Mouse (Mus musculus): ENCODE results near the gene Epb41l2. TPM values are rescaled to one million over a fixed set of nuclear protein-coding genes. Genes with fewer than 3 reads are reported as not detected.

Gene Epb41l2
- polyA plus RNA-seq, 1 experiment from 2014 or later, result 66.8 TPM

DNA sequence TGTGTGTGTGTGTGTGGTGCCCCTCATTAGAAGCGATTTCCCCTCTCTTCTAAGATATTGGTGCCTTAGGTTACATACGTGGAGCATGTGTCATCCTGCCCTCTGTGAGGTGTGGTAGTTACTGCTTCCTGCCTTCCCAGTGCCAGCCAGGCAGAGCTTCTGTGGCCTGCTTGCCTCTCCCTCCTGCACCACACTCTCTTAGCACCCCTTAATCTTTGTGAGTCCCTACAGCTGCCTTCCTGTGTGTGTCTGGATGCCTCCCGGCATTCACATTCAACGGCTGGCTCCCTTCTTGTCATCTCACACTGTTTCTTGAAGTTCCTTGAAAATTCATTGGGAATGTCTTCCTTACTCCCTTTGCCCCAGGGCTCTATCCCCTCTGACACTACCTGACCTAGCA is 67.2 kb downstream of the Epb41l2 start:
- no peak overlapping the region for H3K4me3 ChIP-seq (ENCODE audit: low read depth, low read length)
- H3K9me3 ChIP-seq (replicated peaks; ENCODE audit: control insufficient read depth, low read length), result no peaks in the 10 kb centered on the region
- 44% methylated on average over 4 of the region's 4 CpGs for WGBS
- no peak overlapping the region for H3K9ac ChIP-seq (replicated peaks; ENCODE audit: low read length)
- no peak overlapping the region for H3K27ac ChIP-seq (replicated peaks; ENCODE audit: low read depth, low read length)
- no peaks in the 10 kb centered on the region for H3K27me3 ChIP-seq (ENCODE audit: control insufficient read depth, insufficient read depth, low read length)
- H3K4me2 ChIP-seq (ENCODE audit: low read depth, low read length), result no peak overlapping the region
- H3K36me3 ChIP-seq (replicated peaks; ENCODE audit: control insufficient read depth, insufficient read depth, low read depth, low read length), result no peaks in the 10 kb centered on the region
- H3K4me1 ChIP-seq (ENCODE audit: control insufficient read depth, insufficient read depth, low read length), result no peaks in the 10 kb centered on the region
- no peak for DNase-seq (ENCODE audit: low spot score)
- no peak for ATAC-seq (replicated peaks; ENCODE audit: insufficient number of reproducible peaks, low FRiP score, low TSS enrichment, low read depth)

DNA sequence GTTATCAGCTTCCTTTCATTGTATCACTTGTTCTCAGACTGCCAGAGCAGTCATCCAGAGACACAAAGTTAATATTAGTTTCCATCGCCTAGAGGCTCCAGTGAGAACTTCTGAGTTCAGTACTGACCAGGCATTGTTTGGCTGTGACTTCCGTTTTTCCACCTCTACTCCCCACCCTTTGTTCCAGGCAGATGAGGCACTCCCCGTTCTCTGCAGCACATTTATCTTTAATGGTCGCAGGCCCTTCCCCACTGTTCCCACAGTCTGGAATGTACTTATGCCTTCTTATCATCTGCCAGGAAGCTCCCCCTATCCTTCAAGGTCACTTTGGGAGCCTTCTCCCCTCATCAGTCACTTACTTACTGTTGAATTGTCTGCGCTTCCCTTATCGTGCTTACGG is 67.9 kb downstream of the Epb41l2 start:
- Histone ChIP-seq H3K4me3 (ENCODE audit: low read depth, low read length) (no peak overlapping the region), H3K27ac (replicated peaks; ENCODE audit: low read depth, low read length) (no peak overlapping the region), H3K27me3 (ENCODE audit: control insufficient read depth, insufficient read depth, low read length) (no peaks in the 10 kb centered on the region), H3K9me3 (replicated peaks; ENCODE audit: control insufficient read depth, low read length) (no peaks in the 10 kb centered on the region), H3K4me1 (ENCODE audit: control insufficient read depth, insufficient read depth, low read length) (no peaks in the 10 kb centered on the region), H3K4me2 (ENCODE audit: low read depth, low read length) (no peak overlapping the region), H3K36me3 (replicated peaks; ENCODE audit: control insufficient read depth, insufficient read depth, low read depth, low read length) (no peaks in the 10 kb centered on the region), H3K9ac (replicated peaks; ENCODE audit: low read length) (no peak overlapping the region)
- 57% methylated on average over 7 of the region's 7 CpGs for WGBS
- no peak for DNase-seq (ENCODE audit: low spot score)
- no peak for ATAC-seq (replicated peaks; ENCODE audit: insufficient number of reproducible peaks, low FRiP score, low TSS enrichment, low read depth)

DNA sequence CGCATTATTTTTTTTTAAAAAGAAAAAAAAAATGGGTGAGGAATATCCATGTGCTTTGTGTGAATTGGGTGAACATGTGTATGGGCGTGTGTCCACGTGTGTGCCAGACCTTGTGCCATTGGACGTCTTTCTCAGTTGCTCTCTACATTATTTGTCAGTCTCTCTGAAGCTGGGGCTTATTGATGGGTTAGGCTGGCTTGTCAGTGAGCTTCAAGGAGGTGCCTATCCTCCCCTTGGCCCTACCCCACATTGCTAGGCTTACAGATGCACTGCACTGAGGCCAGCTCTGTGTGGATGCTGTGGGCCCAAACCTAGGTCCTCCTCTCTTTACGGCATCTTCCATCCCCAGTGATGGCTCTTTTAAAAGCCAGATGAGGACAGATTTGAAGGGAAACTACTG is 69.1 kb downstream of the Epb41l2 start:
- 90% methylated on average over 5 of the region's 5 CpGs for WGBS
- DNase-seq (ENCODE audit: low spot score) (no peak), ATAC-seq (replicated peaks; ENCODE audit: insufficient number of reproducible peaks, low FRiP score, low TSS enrichment, low read depth) (no peak)
- no peak overlapping the region for H3K4me3 ChIP-seq (ENCODE audit: low read depth, low read length)
- H3K4me1 ChIP-seq (ENCODE audit: control insufficient read depth, insufficient read depth, low read length), result peaks cover 2% of the 10 kb centered on the region; the same call in 1 of the 2 replicates
- no peak overlapping the region for H3K9ac ChIP-seq (replicated peaks; ENCODE audit: low read length)
- no peaks in the 10 kb centered on the region for H3K36me3 ChIP-seq (replicated peaks; ENCODE audit: control insufficient read depth, insufficient read depth, low read depth, low read length)
- no peak overlapping the region for H3K27ac ChIP-seq (replicated peaks; ENCODE audit: low read depth, low read length)
- H3K9me3 ChIP-seq (replicated peaks; ENCODE audit: control insufficient read depth, low read length), result no peaks in the 10 kb centered on the region
- no peak overlapping the region for H3K4me2 ChIP-seq (ENCODE audit: low read depth, low read length)
- no peaks in the 10 kb centered on the region for H3K27me3 ChIP-seq (ENCODE audit: control insufficient read depth, insufficient read depth, low read length)

DNA sequence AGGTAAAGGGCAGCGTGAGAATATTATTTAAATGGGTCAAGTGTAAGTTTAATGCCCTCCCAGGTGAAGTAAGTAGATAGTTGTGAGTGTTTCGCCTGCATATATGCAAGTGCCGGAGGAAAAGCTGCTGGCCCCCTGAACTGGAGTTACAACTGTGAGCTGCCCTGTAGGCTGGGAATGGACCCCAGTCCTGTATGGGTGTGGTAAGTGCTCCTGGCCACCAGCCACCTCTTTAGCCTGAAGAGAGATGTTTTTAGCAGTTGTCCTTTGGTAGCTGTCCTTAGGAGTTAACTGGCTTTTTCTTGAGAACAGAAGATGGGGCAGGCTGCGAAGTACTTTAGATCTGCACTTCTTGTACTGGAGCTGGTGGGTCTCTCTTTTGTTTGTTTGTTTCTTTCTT is 69.7 kb downstream of the Epb41l2 start:
- DNase-seq (ENCODE audit: low spot score) (no peak), ATAC-seq (replicated peaks; ENCODE audit: insufficient number of reproducible peaks, low FRiP score, low TSS enrichment, low read depth) (no peak)
- H3K27ac ChIP-seq (replicated peaks; ENCODE audit: low read depth, low read length), result no peak overlapping the region
- H3K4me1 ChIP-seq (ENCODE audit: control insufficient read depth, insufficient read depth, low read length), result peaks cover 2% of the 10 kb centered on the region; the same call in 1 of the 2 replicates
- H3K9ac ChIP-seq (replicated peaks; ENCODE audit: low read length), result no peak overlapping the region
- H3K4me2 ChIP-seq (ENCODE audit: low read depth, low read length), result no peak overlapping the region
- no peaks in the 10 kb centered on the region for H3K9me3 ChIP-seq (replicated peaks; ENCODE audit: control insufficient read depth, low read length)
- no peak overlapping the region for H3K4me3 ChIP-seq (ENCODE audit: low read depth, low read length)
- H3K27me3 ChIP-seq (ENCODE audit: control insufficient read depth, insufficient read depth, low read length), result no peaks in the 10 kb centered on the region
- 95% methylated on average over 4 of the region's 4 CpGs for WGBS
- H3K36me3 ChIP-seq (replicated peaks; ENCODE audit: control insufficient read depth, insufficient read depth, low read depth, low read length), result no peaks in the 10 kb centered on the region

DNA sequence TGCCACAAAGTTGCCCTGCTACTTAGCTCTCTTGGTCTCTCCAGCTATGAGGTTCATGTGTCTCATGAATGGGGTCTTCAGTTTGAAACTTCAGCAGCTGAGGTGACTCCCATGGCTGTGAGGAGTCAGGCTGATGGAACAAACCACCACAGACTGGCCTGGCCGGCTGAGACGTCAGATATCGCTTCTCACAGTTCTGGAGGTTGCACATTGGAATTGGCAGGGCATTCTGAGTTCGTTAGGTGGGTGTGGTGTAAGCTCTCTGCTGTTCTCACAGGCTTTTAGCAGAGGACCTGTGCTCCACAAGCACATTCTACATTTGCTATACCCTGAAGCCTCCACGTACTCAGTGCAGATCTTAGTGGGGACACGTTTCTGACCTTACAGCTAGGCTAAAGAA is 71.3 kb downstream of the Epb41l2 start:
- Histone ChIP-seq H3K27ac (replicated peaks; ENCODE audit: low read depth, low read length) (no peak overlapping the region; the same call in 1 of the 2 replicates), H3K36me3 (replicated peaks; ENCODE audit: control insufficient read depth, insufficient read depth, low read depth, low read length) (no peaks in the 10 kb centered on the region), H3K9me3 (replicated peaks; ENCODE audit: control insufficient read depth, low read length) (no peaks in the 10 kb centered on the region), H3K27me3 (ENCODE audit: control insufficient read depth, insufficient read depth, low read length) (no peaks in the 10 kb centered on the region), H3K9ac (replicated peaks; ENCODE audit: low read length) (0 out of 2 replicates have a peak overlapping the region, but pooled peaks have one; percentile 18), H3K4me1 (ENCODE audit: control insufficient read depth, insufficient read depth, low read length) (peaks cover 2% of the 10 kb centered on the region; the same call in 1 of the 2 replicates), H3K4me3 (ENCODE audit: low read depth, low read length) (no peak overlapping the region), H3K4me2 (ENCODE audit: low read depth, low read length) (no peak overlapping the region)
- no peak for ATAC-seq (replicated peaks; ENCODE audit: insufficient number of reproducible peaks, low FRiP score, low TSS enrichment, low read depth)
- 37% methylated on average over 6 of the region's 6 CpGs for WGBS
- no peak for DNase-seq (ENCODE audit: low spot score)

DNA sequence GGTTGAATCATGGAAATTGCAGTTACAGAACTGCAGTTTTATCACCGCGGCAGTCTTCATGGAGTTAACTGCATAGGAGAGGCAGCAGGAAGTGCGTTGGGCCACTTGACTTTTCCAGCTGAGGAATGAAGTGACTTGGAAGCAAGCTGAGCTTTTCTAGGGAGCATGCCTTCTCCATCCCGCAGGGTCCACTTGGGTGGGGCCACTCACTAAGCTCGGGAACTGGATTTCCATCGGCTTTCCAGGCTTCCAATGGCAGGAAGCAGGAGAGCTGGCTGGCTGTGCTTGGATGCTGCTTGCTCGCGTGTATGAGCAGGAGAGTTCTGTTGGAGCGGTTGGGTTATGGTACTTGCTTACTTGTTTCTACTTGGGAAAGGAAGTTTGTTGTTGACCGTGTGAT is 72.8 kb downstream of the Epb41l2 start:
- H3K27ac ChIP-seq (replicated peaks; ENCODE audit: low read depth, low read length), result no peak overlapping the region
- H3K4me3 ChIP-seq (ENCODE audit: low read depth, low read length), result no peak overlapping the region
- ATAC-seq (replicated peaks; ENCODE audit: insufficient number of reproducible peaks, low FRiP score, low TSS enrichment, low read depth) (no peak), DNase-seq (ENCODE audit: low spot score) (no peak)
- H3K27me3 ChIP-seq (ENCODE audit: control insufficient read depth, insufficient read depth, low read length), result no peaks in the 10 kb centered on the region
- H3K9me3 ChIP-seq (replicated peaks; ENCODE audit: control insufficient read depth, low read length), result no peaks in the 10 kb centered on the region
- 58% methylated on average over 10 of the region's 10 CpGs for WGBS
- H3K4me1 ChIP-seq (ENCODE audit: control insufficient read depth, insufficient read depth, low read length), result peaks cover 2% of the 10 kb centered on the region; the same call in 1 of the 2 replicates
- no peak overlapping the region for H3K9ac ChIP-seq (replicated peaks; ENCODE audit: low read length)
- H3K36me3 ChIP-seq (replicated peaks; ENCODE audit: control insufficient read depth, insufficient read depth, low read depth, low read length), result no peaks in the 10 kb centered on the region
- no peak overlapping the region for H3K4me2 ChIP-seq (ENCODE audit: low read depth, low read length)

DNA sequence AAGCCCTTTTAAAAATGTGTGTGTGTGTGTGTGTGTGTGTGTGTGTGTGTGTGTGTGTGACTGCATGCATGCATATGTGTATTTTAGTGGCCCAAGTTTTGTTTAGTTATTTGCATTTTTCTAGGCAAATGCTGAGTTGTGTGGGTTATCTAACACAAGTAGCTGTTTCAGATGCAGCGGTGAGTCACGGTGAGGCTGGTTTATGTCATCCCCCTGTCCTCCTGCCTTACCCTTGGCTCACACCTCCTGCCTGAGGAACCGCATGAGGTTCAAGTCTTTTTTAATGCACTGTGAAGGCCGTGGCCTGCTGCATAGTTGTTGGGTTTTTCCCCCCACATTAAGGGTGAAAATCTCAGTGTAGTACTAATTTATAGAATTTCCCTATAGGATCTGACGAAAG is 73.3 kb downstream of the Epb41l2 start:
- H3K4me3 ChIP-seq (ENCODE audit: low read depth, low read length), result no peak overlapping the region
- no peak overlapping the region for H3K9ac ChIP-seq (replicated peaks; ENCODE audit: low read length)
- no peaks in the 10 kb centered on the region for H3K27me3 ChIP-seq (ENCODE audit: control insufficient read depth, insufficient read depth, low read length)
- H3K4me1 ChIP-seq (ENCODE audit: control insufficient read depth, insufficient read depth, low read length), result peaks cover 2% of the 10 kb centered on the region; the same call in 1 of the 2 replicates
- no peak for DNase-seq (ENCODE audit: low spot score)
- 55% methylated on average over 5 of the region's 5 CpGs for WGBS
- H3K36me3 ChIP-seq (replicated peaks; ENCODE audit: control insufficient read depth, insufficient read depth, low read depth, low read length), result no peaks in the 10 kb centered on the region
- H3K4me2 ChIP-seq (ENCODE audit: low read depth, low read length), result no peak overlapping the region
- ATAC-seq (replicated peaks; ENCODE audit: insufficient number of reproducible peaks, low FRiP score, low TSS enrichment, low read depth), result no peak
- no peaks in the 10 kb centered on the region for H3K9me3 ChIP-seq (replicated peaks; ENCODE audit: control insufficient read depth, low read length)
- H3K27ac ChIP-seq (replicated peaks; ENCODE audit: low read depth, low read length), result no peak overlapping the region

DNA sequence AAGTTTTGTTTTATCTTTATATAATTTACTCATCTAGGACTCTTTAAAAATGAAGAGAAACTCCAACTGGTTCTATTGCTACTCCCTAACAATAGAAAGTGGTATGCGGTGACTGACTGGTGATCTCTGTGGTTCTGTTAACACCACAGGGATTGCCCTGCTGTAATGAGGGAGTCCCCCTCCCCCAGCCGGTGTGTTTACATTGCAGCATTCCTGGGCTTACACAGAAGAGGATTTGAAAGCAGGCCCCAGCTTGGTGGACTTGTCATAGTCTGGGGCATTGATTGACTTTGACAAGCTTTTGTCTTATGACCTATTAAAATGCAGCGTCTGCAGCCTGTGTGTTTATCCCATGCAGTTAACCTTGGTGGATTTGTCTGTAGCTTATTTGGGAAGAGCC is 73.9 kb downstream of the Epb41l2 start:
- Histone ChIP-seq H3K27me3 (ENCODE audit: control insufficient read depth, insufficient read depth, low read length) (no peaks in the 10 kb centered on the region), H3K9ac (replicated peaks; ENCODE audit: low read length) (no peak overlapping the region), H3K27ac (replicated peaks; ENCODE audit: low read depth, low read length) (no peak overlapping the region), H3K4me2 (ENCODE audit: low read depth, low read length) (no peak overlapping the region), H3K9me3 (replicated peaks; ENCODE audit: control insufficient read depth, low read length) (no peaks in the 10 kb centered on the region), H3K36me3 (replicated peaks; ENCODE audit: control insufficient read depth, insufficient read depth, low read depth, low read length) (no peaks in the 10 kb centered on the region), H3K4me1 (ENCODE audit: control insufficient read depth, insufficient read depth, low read length) (peaks cover 2% of the 10 kb centered on the region; the same call in 1 of the 2 replicates), H3K4me3 (ENCODE audit: low read depth, low read length) (no peak overlapping the region)
- DNase-seq (ENCODE audit: low spot score) (peak; percentile 54), ATAC-seq (replicated peaks; ENCODE audit: insufficient number of reproducible peaks, low FRiP score, low TSS enrichment, low read depth) (no peak)
- 14% methylated on average over 3 of the region's 3 CpGs for WGBS
